Mouse (Mus musculus): ENCODE measurements around the gene Cmklr1.

GRCm38 (mm10) chr5:113591166-113591565, 59.1 kb downstream of the Cmklr1 start:
- TF ChIP-seq CTCF (conservative IDR thresholded peaks at IDR 0.05; ENCODE audit: low read length): no peak
- TF ChIP-seq NANOG (IDR thresholded peaks at IDR 0.05; ENCODE audit: borderline replicate concordance, low read length): no peak

Data from E14TG2a.4 (cell line).